Mouse (Mus musculus): ENCODE results near the gene Dnajc28. TPM values are rescaled to one million over a fixed set of nuclear protein-coding genes. Genes with fewer than 3 reads are reported as not detected.
A peak's percentile ranks its signal among the peaks of the same experiment; 100 is the strongest.

The Dnajc28 gene
- polyA plus RNA-seq (2014; fragmentation: Nextera tagmentation; extraction: Ambion mirVana) = 5.2 and 6.0 TPM in 2 replicates

- peaks cover 4% of the 10 kb centered on the region; the same call in 1 of the 2 replicates for H3K4me1 ChIP-seq (replicated peaks; ENCODE audit: control insufficient read depth, insufficient read depth, low read length)
- peak within 1 kb of the TSS; percentile 66 for H3K9ac ChIP-seq
- H3K4me2 ChIP-seq (replicated peaks) = peak within 1 kb of the TSS; percentile 59
- no peaks in the 10 kb centered on the region for H3K9me3 ChIP-seq (ENCODE audit: control insufficient read depth, low read length)
- ATAC-seq (ENCODE audit: low FRiP score) (peak; percentile 93), DNase-seq (ENCODE audit: low spot score) (peak; percentile 85)
- H3K27me3 ChIP-seq (ENCODE audit: control insufficient read depth, insufficient read depth, low read length) = no peaks in the 10 kb centered on the region
- WGBS = 10% methylated on average over 39 of the region's 39 CpGs
- H3K4me3 ChIP-seq (replicated peaks; ENCODE audit: low read length) = peak within 1 kb of the TSS; percentile 53
- no peak within 1 kb of the TSS for H3K27ac ChIP-seq
- H3K36me3 ChIP-seq (replicated peaks; ENCODE audit: control insufficient read depth, insufficient read depth) = peaks cover 38% of the 10 kb centered on the region
Observed at GRCm38 (mm10) chr16:91618511-91619501, at the start of gene Dnajc28. Gene Dnajc28 (minus strand): TSS chr16:91619026.

- 96% methylated on average over 3 of the region's 3 CpGs for WGBS
- Histone ChIP-seq H3K9me3 (ENCODE audit: control insufficient read depth, low read length) (no peaks in the 10 kb centered on the region), H3K9ac (no peak overlapping the region), H3K27me3 (ENCODE audit: control insufficient read depth, insufficient read depth, low read length) (no peaks in the 10 kb centered on the region), H3K4me3 (replicated peaks; ENCODE audit: low read length) (no peak overlapping the region), H3K27ac (no peak overlapping the region), H3K4me2 (replicated peaks) (no peak overlapping the region), H3K4me1 (replicated peaks; ENCODE audit: control insufficient read depth, insufficient read depth, low read length) (no peaks in the 10 kb centered on the region; the same call in 1 of the 2 replicates), H3K36me3 (replicated peaks; ENCODE audit: control insufficient read depth, insufficient read depth) (peaks cover 96% of the 10 kb centered on the region)
- ATAC-seq (ENCODE audit: low FRiP score) (no peak), DNase-seq (ENCODE audit: low spot score) (no peak)
Observed at GRCm38 (mm10) chr16:91663795-91664194, 45.0 kb upstream of the Dnajc28 start.

DNA sequence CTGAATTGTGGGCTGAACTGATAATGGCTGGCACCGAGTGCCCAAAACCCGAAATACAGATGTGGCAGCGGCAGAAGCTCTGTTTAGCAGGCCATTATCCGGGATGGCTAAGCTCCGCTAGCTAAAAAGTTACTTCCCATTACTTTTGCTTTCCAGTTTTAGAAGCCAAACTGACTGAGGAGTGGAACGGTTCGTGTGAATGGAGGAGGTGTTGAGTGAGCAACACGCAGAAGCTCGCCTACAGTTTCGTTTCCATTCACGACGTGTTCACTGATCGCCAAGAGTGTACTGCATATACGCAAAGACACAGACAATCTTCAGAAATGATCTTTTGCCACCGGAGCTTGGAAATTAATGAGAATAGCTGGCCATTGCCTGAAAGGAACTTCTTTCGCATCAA, 43.5 kb upstream of the Dnajc28 start:
- no peak overlapping the region for H3K27ac ChIP-seq
- H3K36me3 ChIP-seq (replicated peaks; ENCODE audit: control insufficient read depth, insufficient read depth) = peaks cover 98% of the 10 kb centered on the region
- no peak overlapping the region for H3K9ac ChIP-seq
- no peaks in the 10 kb centered on the region for H3K9me3 ChIP-seq (ENCODE audit: control insufficient read depth, low read length)
- H3K4me2 ChIP-seq (replicated peaks) = no peak overlapping the region
- H3K4me3 ChIP-seq (replicated peaks; ENCODE audit: low read length) = no peak overlapping the region
- no peak for DNase-seq (ENCODE audit: low spot score)
- H3K27me3 ChIP-seq (ENCODE audit: control insufficient read depth, insufficient read depth, low read length) = no peaks in the 10 kb centered on the region
- no peak for ATAC-seq (ENCODE audit: low FRiP score)
- no peaks in the 10 kb centered on the region; the same call in 1 of the 2 replicates for H3K4me1 ChIP-seq (replicated peaks; ENCODE audit: control insufficient read depth, insufficient read depth, low read length)
- 95% methylated on average over 16 of the region's 16 CpGs for WGBS

GRCm38 (mm10) chr16:91661397-91661796, 42.6 kb upstream of the Dnajc28 start:
- DNase-seq (ENCODE audit: low spot score) = no peak
- no peaks in the 10 kb centered on the region for H3K9me3 ChIP-seq (ENCODE audit: control insufficient read depth, low read length)
- no peak overlapping the region for H3K27ac ChIP-seq
- H3K4me2 ChIP-seq (replicated peaks) = no peak overlapping the region
- no peak overlapping the region for H3K4me3 ChIP-seq (replicated peaks; ENCODE audit: low read length)
- ATAC-seq (ENCODE audit: low FRiP score) = no peak
- H3K27me3 ChIP-seq (ENCODE audit: control insufficient read depth, insufficient read depth, low read length) = no peaks in the 10 kb centered on the region
- WGBS = 66% methylated on average over 1 of the region's 1 CpGs
- H3K9ac ChIP-seq = no peak overlapping the region
- no peaks in the 10 kb centered on the region; the same call in 1 of the 2 replicates for H3K4me1 ChIP-seq (replicated peaks; ENCODE audit: control insufficient read depth, insufficient read depth, low read length)
- peaks cover 98% of the 10 kb centered on the region for H3K36me3 ChIP-seq (replicated peaks; ENCODE audit: control insufficient read depth, insufficient read depth)

DNA sequence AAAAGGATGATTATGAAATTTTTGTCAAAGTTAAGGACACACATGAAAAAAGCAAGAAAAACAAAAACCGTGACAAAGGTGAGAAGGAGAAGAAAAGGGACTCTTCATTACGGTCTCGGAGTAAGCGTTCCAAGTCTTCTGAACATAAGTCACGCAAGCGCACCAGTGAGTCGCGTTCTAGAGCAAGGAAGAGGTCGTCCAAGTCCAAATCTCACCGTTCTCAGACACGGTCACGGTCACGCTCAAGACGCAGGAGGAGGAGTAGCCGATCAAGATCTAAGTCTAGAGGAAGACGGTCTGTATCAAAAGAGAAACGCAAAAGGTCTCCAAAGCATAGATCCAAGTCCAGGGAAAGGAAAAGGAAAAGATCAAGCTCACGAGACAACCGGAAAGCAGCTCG, 41.0 kb upstream of the Dnajc28 start:
- DNase-seq (ENCODE audit: low spot score) (no peak), ATAC-seq (ENCODE audit: low FRiP score) (no peak)
- no peaks in the 10 kb centered on the region for H3K27me3 ChIP-seq (ENCODE audit: control insufficient read depth, insufficient read depth, low read length)
- 98% methylated on average over 20 of the region's 20 CpGs for WGBS
- peaks cover 98% of the 10 kb centered on the region for H3K36me3 ChIP-seq (replicated peaks; ENCODE audit: control insufficient read depth, insufficient read depth)
- no peaks in the 10 kb centered on the region; the same call in 1 of the 2 replicates for H3K4me1 ChIP-seq (replicated peaks; ENCODE audit: control insufficient read depth, insufficient read depth, low read length)
- no peak overlapping the region for H3K4me2 ChIP-seq (replicated peaks)
- no peak overlapping the region for H3K9ac ChIP-seq
- H3K9me3 ChIP-seq (ENCODE audit: control insufficient read depth, low read length) = no peaks in the 10 kb centered on the region
- no peak overlapping the region for H3K4me3 ChIP-seq (replicated peaks; ENCODE audit: low read length)
- no peak overlapping the region for H3K27ac ChIP-seq

- no peak overlapping the region for H3K4me3 ChIP-seq (replicated peaks; ENCODE audit: low read length)
- H3K27ac ChIP-seq = no peak overlapping the region
- H3K9me3 ChIP-seq (ENCODE audit: control insufficient read depth, low read length) = no peaks in the 10 kb centered on the region
- WGBS = 96% methylated on average over 5 of the region's 5 CpGs
- DNase-seq (ENCODE audit: low spot score) (no peak), ATAC-seq (ENCODE audit: low FRiP score) (no peak)
- H3K4me2 ChIP-seq (replicated peaks) = no peak overlapping the region
- peaks cover 97% of the 10 kb centered on the region for H3K36me3 ChIP-seq (replicated peaks; ENCODE audit: control insufficient read depth, insufficient read depth)
- no peaks in the 10 kb centered on the region; the same call in 1 of the 2 replicates for H3K4me1 ChIP-seq (replicated peaks; ENCODE audit: control insufficient read depth, insufficient read depth, low read length)
- no peaks in the 10 kb centered on the region for H3K27me3 ChIP-seq (ENCODE audit: control insufficient read depth, insufficient read depth, low read length)
- H3K9ac ChIP-seq = no peak overlapping the region
Observed at GRCm38 (mm10) chr16:91658471-91658870, 39.6 kb upstream of the Dnajc28 start.

DNA sequence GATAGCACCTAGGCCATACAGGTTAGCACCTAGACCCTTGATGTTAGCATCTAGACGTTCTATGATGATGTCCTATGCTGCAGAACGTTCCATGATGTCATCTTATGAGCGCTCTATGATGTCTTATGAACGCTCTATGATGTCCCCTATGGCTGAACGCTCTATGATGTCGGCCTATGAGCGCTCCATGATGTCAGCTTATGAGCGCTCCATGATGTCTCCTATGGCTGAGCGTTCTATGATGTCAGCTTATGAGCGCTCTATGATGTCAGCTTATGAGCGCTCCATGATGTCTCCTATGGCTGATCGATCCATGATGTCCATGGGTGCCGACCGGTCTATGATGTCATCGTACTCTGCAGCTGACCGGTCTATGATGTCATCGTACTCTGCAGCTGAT, 38.5 kb upstream of the Dnajc28 start:
- DNase-seq (ENCODE audit: low spot score) (no peak), ATAC-seq (ENCODE audit: low FRiP score) (0 out of 2 replicates have a peak, but pooled peaks have one; percentile 31)
- no peaks in the 10 kb centered on the region; the same call in 1 of the 2 replicates for H3K4me1 ChIP-seq (replicated peaks; ENCODE audit: control insufficient read depth, insufficient read depth, low read length)
- 99% methylated on average over 17 of the region's 17 CpGs for WGBS
- H3K9ac ChIP-seq = no peak overlapping the region
- no peak overlapping the region for H3K27ac ChIP-seq
- H3K36me3 ChIP-seq (replicated peaks; ENCODE audit: control insufficient read depth, insufficient read depth) = peaks cover 93% of the 10 kb centered on the region
- H3K4me2 ChIP-seq (replicated peaks) = no peak overlapping the region
- H3K4me3 ChIP-seq (replicated peaks; ENCODE audit: low read length) = no peak overlapping the region
- no peaks in the 10 kb centered on the region for H3K27me3 ChIP-seq (ENCODE audit: control insufficient read depth, insufficient read depth, low read length)
- no peaks in the 10 kb centered on the region for H3K9me3 ChIP-seq (ENCODE audit: control insufficient read depth, low read length)

DNA sequence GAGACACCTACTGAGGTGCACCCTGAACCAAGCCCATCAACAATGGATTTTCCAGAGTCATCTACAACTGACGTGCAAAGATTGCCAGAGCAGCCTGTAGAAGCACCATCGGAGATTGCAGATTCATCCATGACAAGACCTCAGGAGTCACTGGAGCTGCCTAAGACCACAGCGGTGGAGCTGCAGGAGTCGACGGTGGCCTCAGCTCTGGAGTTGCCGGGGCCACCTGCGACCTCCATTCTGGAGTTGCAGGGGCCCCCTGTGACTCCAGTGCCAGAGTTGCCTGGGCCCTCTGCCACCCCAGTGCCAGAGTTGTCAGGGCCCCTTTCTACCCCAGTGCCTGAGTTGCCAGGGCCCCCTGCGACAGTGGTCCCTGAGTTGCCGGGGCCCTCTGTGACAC, 36.5 kb upstream of the Dnajc28 start:
- no peaks in the 10 kb centered on the region for H3K9me3 ChIP-seq (ENCODE audit: control insufficient read depth, low read length)
- no peak overlapping the region for H3K4me3 ChIP-seq (replicated peaks; ENCODE audit: low read length)
- peaks cover 6% of the 10 kb centered on the region for H3K4me1 ChIP-seq (replicated peaks; ENCODE audit: control insufficient read depth, insufficient read depth, low read length)
- DNase-seq (ENCODE audit: low spot score) (no peak), ATAC-seq (ENCODE audit: low FRiP score) (no peak)
- no peak overlapping the region for H3K4me2 ChIP-seq (replicated peaks)
- H3K36me3 ChIP-seq (replicated peaks; ENCODE audit: control insufficient read depth, insufficient read depth) = peaks cover 90% of the 10 kb centered on the region
- WGBS = over 99% methylated on average over 9 of the region's 9 CpGs
- H3K27ac ChIP-seq = no peak overlapping the region
- H3K27me3 ChIP-seq (ENCODE audit: control insufficient read depth, insufficient read depth, low read length) = no peaks in the 10 kb centered on the region
- no peak overlapping the region for H3K9ac ChIP-seq

DNA sequence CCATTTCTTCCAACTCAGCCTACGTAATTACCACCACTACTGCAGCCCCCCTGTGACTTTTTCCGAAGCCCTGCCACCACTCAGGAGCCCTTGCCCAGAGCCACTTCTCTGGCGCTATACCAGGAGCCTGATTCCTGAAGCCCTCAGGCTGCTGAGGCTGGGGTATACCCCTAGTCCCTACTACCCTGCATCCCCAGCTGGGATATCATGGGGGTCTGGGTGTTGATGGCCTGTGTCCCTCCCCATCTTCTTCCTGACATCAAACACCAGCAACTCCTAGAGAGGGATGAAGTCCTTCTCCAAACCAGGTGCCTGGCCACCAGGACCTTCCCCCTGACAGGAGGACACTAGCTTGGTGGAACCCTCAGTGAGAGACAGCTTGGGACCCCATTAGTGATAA, 33.4 kb upstream of the Dnajc28 start:
- no peak overlapping the region for H3K4me3 ChIP-seq (replicated peaks; ENCODE audit: low read length)
- DNase-seq (ENCODE audit: low spot score) = no peak
- H3K4me2 ChIP-seq (replicated peaks) = no peak overlapping the region
- WGBS = 87% methylated on average over 3 of the region's 3 CpGs
- H3K4me1 ChIP-seq (replicated peaks; ENCODE audit: control insufficient read depth, insufficient read depth, low read length) = peaks cover 15% of the 10 kb centered on the region
- H3K27ac ChIP-seq = no peak overlapping the region
- H3K36me3 ChIP-seq (replicated peaks; ENCODE audit: control insufficient read depth, insufficient read depth) = peaks cover 59% of the 10 kb centered on the region
- H3K9me3 ChIP-seq (ENCODE audit: control insufficient read depth, low read length) = no peaks in the 10 kb centered on the region
- H3K27me3 ChIP-seq (ENCODE audit: control insufficient read depth, insufficient read depth, low read length) = no peaks in the 10 kb centered on the region
- H3K9ac ChIP-seq = no peak overlapping the region
- no peak for ATAC-seq (ENCODE audit: low FRiP score)

Measured in hindbrain, embryonic 14.5 days (tissue).